Mouse (Mus musculus) splenic B cell, adult 2 months (primary cell): ENCODE measurements around the gene Nlgn1.

ENCODE experiments used
- DNase-seq: peaks from one replicate; pipeline ENCODE4 v3.0.0-alpha.2; 2011; ENCODE audit warnings: low read depth, low spot score
- H3K27me3 ChIP-seq: 2 replicates; pipeline ENCODE4 v1.6.1; 2012; ENCODE audit warnings: mild to moderate bottlenecking, low read length, moderate library complexity, mixed read lengths; ENCODE audit not compliant: control insufficient read depth, poor library complexity, insufficient read depth, severe bottlenecking
- H3K36me3 ChIP-seq: 2 replicates; pipeline ENCODE4 v1.6.1; 2012; ENCODE audit warnings: mild to moderate bottlenecking, low read length, moderate library complexity, mixed read lengths; ENCODE audit not compliant: control insufficient read depth, poor library complexity, insufficient read depth, severe bottlenecking

Gene Nlgn1

DNA sequence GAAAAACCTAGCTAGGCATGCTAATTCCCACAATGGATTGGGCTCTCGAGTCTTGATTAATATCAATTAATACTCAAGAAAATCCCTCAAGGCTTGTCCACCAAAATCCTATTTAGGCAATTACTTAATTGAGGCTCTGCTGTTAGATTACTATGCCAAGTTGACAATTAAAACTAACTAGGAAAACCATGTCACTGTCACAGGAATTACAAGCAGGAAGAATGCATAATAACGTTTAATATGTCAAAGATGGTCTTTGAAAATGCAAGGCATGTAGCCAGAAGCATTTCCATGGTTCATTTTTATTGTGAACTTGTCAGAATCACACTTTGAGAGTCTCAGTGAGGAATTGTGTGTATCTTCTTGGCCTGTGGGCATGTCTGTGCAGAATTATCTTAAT is 289.3 kb downstream of the Nlgn1 start:
- Histone ChIP-seq H3K27me3 (no peaks in the 10 kb centered on the region), H3K36me3 (no peaks in the 10 kb centered on the region)
- no peak for DNase-seq

DNA sequence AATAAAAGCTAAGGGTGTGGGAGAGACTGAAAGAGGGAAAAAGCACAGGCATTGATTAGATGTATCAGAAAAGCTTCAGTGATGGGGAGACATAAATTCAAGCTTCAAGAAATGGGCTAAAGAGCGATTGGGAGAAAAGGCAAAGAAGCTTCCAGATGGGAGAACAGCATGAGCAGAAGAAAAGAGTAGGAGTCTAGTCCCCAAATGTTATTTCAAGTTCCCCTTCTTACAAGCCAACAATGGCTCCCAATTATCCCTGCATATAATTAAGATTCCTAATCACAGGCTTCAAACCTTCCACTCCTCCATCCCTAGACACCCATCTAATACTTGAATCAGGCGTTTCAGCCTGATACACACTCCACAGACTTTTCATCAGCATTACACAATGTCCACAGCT is 292.6 kb downstream of the Nlgn1 start:
- Histone ChIP-seq H3K27me3 (no peaks in the 10 kb centered on the region), H3K36me3 (no peaks in the 10 kb centered on the region)
- no peak for DNase-seq

DNA sequence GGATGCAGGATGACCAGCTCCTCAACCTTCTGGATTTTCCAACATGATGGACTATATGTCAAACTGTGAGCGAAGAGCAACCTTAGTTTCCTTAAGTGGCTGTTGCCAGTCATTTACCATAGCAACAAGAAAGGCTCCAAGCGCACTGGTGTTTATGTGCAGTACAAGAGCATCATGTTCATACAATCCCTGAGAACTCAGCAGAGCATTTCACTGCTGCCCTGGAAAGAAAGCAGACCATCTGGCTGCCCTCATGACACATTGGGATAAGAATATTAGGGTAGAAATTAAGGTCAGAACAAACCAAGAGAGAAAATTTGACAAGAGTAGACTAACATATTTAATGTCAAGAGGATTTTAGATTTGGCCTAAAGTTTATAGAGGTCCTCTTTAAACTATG is 306.2 kb downstream of the Nlgn1 start:
- no peaks in the 10 kb centered on the region for H3K36me3 ChIP-seq
- no peak for DNase-seq
- H3K27me3 ChIP-seq: no peaks in the 10 kb centered on the region

DNA sequence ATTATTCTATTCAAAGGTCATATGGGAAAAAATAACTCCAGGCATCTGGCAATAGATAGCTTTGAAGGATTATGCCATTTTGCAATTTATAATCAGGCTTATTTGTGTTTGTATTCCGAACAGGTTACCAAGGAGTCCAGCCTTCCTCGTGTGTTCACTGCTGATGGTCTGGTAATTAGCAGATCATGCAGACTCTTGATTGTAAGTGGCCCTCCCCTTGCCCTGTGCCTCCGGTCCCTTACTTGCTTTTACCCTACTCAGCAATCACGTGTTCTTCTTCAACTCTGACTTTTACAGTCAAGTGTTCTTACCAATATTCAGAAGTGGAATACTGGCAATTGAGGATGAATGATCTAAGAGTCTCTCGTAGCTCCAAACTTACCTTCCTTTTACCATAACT is 309.0 kb downstream of the Nlgn1 start:
- H3K36me3 ChIP-seq: no peaks in the 10 kb centered on the region
- DNase-seq: no peak
- H3K27me3 ChIP-seq: no peaks in the 10 kb centered on the region

DNA sequence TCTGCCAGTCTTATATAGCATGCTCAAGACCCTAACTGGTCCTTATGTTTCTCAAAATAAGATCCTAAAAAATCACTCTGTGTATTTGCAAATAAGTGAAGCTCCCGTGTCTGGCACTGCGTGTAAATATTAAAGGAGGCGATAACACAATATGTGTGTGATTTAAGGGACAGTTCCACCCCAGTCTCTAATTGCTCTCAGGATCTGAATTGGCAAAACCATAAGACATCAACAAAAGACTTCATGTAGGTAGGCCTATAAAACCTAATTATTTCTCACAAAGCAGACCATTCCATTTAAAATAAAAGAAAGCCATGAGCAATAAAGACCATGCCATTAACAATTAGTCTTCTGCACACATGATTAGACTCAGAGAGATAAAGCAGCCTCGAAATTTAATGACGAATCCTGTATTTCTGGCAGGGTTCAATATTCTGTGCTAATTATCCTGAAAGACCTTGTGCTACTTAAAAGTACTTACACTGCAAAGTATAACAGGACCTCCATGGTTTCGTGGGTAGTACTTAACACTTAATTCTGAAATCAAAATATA is 310.6 kb downstream of the Nlgn1 start:
- H3K27me3 ChIP-seq: no peaks in the 10 kb centered on the region
- H3K36me3 ChIP-seq: no peaks in the 10 kb centered on the region
- DNase-seq: no peak

DNA sequence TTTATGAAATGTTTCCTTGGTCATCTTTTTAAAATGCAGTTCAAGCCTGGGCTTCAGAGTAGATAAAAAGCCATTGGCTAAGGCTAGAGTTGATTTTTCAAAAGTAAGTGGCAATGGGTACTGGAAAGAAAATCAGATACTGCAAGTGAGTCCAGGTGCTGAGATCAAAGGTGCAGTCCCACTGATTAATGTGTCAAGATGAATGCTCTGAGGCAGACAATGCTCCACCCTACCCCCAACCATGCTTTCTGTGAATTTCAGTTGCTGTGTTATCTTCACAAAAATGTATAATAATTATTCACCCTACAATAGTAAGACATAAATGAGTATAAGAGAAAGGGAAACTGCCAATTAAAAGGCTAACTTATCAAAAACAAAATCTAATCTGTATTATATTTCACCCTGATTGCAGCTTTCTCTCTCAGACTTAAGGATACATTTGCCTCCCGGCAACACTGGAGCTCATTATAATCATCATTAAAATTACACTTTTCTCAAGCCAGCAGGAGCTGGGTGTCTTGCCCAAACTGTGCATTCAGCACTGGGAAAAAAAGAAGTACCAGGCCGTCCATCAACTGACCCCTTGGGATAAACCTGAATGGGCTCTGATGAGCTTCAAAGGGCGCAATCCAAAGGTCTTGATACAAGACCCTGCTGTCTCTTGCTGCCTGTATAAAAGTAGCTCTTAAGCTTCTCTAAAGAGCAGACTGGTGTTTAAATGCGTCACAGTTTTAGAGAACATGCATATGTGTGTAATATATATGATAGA is 320.8 kb downstream of the Nlgn1 start:
- Histone ChIP-seq H3K36me3 (no peaks in the 10 kb centered on the region), H3K27me3 (no peaks in the 10 kb centered on the region)
- no peak for DNase-seq

DNA sequence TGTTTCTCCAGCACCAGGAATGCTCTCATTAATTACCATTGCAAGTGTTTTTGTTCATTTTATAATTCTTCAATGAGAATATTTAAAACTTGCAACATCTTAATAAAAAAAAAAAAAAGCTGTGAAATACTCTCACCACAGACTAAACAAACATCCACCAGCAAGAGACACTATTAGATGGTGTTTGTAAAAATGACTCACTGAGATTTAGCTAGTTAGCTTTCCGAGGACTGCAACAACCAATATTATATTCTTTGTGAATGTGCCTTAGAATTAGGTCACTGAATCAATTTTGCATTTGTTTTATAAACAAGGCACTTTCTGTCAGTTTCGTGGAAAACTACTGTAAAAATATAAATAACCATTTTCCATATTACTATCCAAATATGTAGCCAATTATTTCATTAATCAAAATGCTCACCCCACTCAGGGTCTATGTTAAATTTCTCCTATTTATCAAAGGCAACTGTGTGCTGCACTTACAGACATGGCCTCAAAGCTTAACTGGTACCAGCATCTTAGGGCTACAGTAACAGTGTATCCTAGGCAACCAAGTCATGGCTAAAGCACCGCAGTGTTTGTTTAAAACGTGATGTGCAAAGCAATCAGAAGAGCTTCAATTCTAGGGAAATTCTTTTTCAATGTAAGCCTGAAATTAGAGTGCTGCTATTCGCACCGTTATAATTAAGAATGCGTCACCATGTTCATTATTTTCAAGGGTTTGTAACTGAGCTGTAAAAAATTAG is 329.2 kb downstream of the Nlgn1 start:
- DNase-seq: no peak

DNA sequence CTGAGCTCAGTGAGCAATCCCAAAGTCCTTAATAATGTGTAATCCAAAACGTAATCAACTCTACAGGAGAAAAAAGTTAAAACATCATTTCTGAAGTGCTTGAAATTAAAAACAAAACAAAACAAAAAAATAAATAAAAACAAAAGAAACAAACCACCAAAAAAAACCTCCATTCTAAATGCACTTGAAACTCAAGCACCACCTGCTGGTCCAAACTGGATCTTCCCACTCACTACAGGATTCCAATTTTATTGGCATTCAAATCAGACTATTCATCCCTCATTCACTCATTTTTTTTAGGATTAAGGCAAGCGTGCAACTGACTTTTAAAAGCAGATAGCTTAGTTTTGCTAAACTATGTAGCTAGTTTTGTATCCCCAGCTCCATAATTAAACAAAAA is 329.9 kb downstream of the Nlgn1 start:
- Histone ChIP-seq H3K36me3 (no peaks in the 10 kb centered on the region), H3K27me3 (no peaks in the 10 kb centered on the region)
- DNase-seq: no peak

More for the DNA sequence above, 329.2 kb downstream of the Nlgn1 start:
- Histone ChIP-seq H3K36me3 (no peaks in the 10 kb centered on the region), H3K27me3 (no peaks in the 10 kb centered on the region)

DNA sequence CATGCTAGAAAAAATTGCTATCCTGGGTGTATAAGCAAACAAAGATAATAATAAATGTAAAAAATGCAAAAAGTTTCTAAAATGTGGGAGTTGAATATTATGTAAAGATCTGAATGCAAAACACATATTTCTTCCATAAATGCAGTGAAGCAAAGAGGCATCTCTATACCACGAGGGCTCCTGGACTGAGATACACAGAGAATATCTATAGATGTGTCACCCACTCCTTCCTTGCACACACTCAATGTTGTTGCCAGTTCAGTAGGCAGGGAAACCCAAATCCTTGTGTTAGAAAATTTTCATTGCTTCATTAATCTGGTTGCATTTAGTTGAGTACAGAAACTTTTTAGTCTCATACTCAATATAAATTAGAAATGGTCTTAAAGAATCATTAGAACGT is 364.7 kb downstream of the Nlgn1 start:
- no peaks in the 10 kb centered on the region for H3K36me3 ChIP-seq
- no peaks in the 10 kb centered on the region for H3K27me3 ChIP-seq
- DNase-seq: no peak

DNA sequence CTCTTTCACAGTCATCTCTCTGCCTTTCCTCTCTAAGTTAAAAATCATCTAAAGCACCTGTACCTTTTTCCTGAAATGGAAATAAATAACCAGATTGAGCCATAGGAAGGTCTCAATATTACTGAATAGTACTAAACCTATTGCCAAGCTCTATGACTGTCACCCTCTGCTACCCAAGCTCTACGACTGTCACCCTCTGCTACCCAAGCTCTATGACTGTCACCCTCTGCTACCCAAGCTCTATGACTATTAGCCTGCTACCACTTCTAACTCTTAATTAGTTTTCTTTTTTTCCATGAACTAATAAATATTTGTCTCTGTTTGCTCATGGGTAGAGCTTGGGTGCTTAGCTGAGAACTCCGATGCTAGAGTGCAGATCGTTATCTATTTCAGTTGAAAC is 368.0 kb downstream of the Nlgn1 start:
- no peaks in the 10 kb centered on the region for H3K27me3 ChIP-seq
- no peaks in the 10 kb centered on the region for H3K36me3 ChIP-seq
- no peak for DNase-seq

DNA sequence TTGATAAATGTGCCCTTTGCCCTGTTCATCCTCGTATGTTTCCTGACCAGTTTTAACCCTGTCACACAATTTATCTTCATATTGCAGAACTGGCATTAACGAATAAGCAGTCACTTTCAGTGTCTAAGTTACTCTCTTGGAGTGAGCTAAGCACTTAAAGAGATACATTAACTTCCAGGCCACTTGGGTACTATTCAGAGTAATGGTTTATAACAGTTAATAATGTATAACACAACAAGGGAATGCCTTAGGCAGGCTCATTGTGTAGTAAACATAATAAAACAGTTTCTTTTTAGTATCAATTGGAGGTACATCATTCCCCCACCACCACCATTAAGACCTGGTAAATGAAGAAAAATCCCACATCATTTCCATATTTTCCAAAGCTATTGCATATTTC is 368.7 kb downstream of the Nlgn1 start:
- no peaks in the 10 kb centered on the region for H3K27me3 ChIP-seq
- DNase-seq: no peak
- H3K36me3 ChIP-seq: no peaks in the 10 kb centered on the region

DNA sequence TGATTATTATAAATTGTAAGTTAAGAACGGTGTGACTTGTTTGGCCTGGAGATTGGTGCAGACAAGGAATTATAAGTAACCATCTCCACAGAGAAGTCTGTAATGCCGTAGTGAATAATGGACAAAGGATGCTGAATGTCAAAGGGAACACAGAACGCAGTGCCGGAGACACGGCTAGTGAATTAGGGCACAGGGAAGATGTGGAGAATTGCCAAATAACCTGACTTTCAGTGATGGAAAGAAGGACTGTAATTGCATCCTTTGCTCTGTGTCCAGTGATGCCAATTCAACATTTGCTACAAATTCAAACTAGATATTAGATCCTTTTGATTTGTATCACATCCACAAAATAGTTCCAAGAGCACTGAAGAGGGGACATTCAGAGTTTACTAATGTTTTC is 415.7 kb downstream of the Nlgn1 start:
- DNase-seq: no peak
- Histone ChIP-seq H3K27me3 (no peaks in the 10 kb centered on the region), H3K36me3 (no peaks in the 10 kb centered on the region)

DNA sequence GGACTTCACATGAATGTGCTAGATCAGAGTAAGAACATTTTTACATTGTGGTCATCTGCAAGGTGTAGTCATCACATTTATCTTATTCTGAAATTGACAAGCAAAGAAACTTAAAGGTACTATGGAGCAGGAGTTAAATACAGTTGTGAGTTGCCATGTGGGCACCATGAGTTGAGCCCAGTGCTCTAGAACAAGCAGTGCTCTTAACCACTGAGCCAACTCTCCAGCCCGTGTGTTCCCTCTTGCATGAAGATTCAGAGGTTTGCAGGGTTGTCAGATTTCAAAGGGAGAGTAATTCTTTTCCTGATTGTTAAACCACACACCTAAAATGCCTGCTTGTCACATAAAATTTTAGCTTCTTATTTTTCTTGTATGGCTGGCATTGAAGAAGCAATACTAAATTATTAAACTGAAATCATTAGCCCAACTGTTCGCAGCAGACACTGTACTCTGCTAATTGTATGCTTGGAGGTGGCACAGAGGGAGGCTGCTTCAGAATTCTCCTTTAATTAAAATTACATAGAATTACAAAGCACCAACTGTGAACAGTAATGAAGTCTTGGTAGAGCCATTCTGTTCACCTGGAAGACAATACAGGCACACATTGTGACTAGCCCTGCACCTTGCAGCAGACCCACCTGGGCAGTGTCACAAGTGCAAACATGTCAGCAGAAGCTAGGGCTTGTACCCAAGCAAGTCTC is 417.7 kb downstream of the Nlgn1 start:
- Histone ChIP-seq H3K27me3 (no peaks in the 10 kb centered on the region), H3K36me3 (no peaks in the 10 kb centered on the region)
- no peak for DNase-seq

DNA sequence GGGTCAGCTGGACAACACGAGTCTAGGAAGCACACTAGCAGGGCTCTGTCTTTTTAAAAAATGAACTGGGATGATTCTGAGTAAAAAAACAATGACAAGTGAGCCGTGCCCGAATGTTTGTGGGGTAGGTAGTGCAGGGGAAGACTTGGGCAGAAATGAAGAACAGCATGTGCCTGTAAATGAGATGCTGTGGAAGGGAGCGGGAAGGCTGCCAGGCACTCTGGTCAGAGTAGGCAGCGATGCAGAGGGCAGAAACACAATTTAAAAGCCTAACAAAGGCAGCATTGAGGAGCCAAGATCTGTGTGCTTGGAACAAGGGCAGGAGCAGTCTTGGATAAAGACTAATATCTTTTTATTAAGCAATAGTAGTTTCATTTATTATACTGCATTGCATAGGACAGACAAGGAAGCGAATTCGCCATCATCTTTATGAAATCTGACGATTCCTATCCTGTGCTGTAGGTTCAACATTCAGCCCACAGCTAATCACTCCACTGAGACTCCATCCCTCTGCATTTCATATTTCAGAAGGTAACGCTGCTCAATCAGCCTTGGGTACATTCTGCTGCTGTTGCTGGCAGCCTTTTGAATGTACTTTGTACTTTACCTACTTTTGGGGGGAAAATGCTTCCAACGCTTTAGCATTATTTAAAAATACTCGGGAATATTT is 429.0 kb downstream of the Nlgn1 start:
- no peak for DNase-seq
- H3K36me3 ChIP-seq: no peaks in the 10 kb centered on the region

More for the DNA sequence above, 429.0 kb downstream of the Nlgn1 start:
- H3K27me3 ChIP-seq: no peaks in the 10 kb centered on the region
